Mouse (Mus musculus) layer of hippocampus, postnatal 25 days (tissue): ENCODE data around the gene Vwa7. TPM values are rescaled to one million over a fixed set of nuclear protein-coding genes. Genes with fewer than 3 reads are reported as not detected.
"Not testable (repeated sequence)": the region's sequence is repeated elsewhere in the genome, so short reads cannot be mapped to it uniquely, and the experiment has no call there.

Experiments
- DNase-seq, 2 experiments: peaks; one replicate each; pipeline ENCODE4 v3.0.0; 2022; ENCODE audit warnings: mixed read lengths in 2 of 2, low spot score in 1 of 2; ENCODE audit errors: extremely low spot score in 1 of 2
- total RNA-seq, 2 experiments: library from RNA; stranded (reverse); gene quantifications; 2 replicates each; pipeline ENCODE4 v1.2.3; 2021

Vwa7 gene
- total RNA-seq, 2 experiments from 2014 or later = 0.07 to 0.23 TPM

- no peak for DNase-seq
These were observed 4.2 kb downstream of the Vwa7 start for GRCm38 (mm10) chr17:35020551-35020950.

- peak; percentile 89 to 97 for DNase-seq
These were observed 4.9 kb downstream of the Vwa7 start for GRCm38 (mm10) chr17:35021163-35021808.

GRCm38 (mm10) chr17:35021842-35022477 lies 5.6 kb downstream of the Vwa7 start:
- DNase-seq = no peak

- DNase-seq = no peak
These were observed 6.2 kb downstream of the Vwa7 start for GRCm38 (mm10) chr17:35022541-35023060.

GRCm38 (mm10) chr17:35023221-35023620 lies 6.8 kb downstream of the Vwa7 start:
- no peak for DNase-seq

- no peak for DNase-seq
These were observed 7.4 kb downstream of the Vwa7 start for GRCm38 (mm10) chr17:35023756-35024155.

- DNase-seq = no peak
These were observed 7.9 kb downstream of the Vwa7 start for GRCm38 (mm10) chr17:35024261-35024660.

- no peak for DNase-seq
These were observed 8.5 kb downstream of the Vwa7 start for GRCm38 (mm10) chr17:35024691-35025488.

- no peak for DNase-seq
These were observed 9.8 kb downstream of the Vwa7 start for GRCm38 (mm10) chr17:35026206-35026605.

- peak; percentile 32 to 40 for DNase-seq
These were observed 11.1 kb downstream of the Vwa7 start, which contains the start of gene Sapcd1 for GRCm38 (mm10) chr17:35027277-35028068. Gene Sapcd1 (minus strand): TSS chr17:35028016.

GRCm38 (mm10) chr17:35028315-35028714 lies 11.9 kb downstream of the Vwa7 start:
- DNase-seq = no peak

GRCm38 (mm10) chr17:35029691-35030532 lies 13.5 kb downstream of the Vwa7 start:
- DNase-seq = peak in 1 of 2 experiments; percentile 19

GRCm38 (mm10) chr17:35031272-35031671 lies 14.9 kb downstream of the Vwa7 start:
- DNase-seq = no peak

GRCm38 (mm10) chr17:35031880-35032279 lies 15.5 kb downstream of the Vwa7 start:
- DNase-seq = no peak

GRCm38 (mm10) chr17:35032323-35032870 lies 16.0 kb downstream of the Vwa7 start:
- DNase-seq = no peak

GRCm38 (mm10) chr17:35033703-35034102 lies 17.3 kb downstream of the Vwa7 start:
- not testable (repeated sequence) for DNase-seq

- DNase-seq = no peak
These were observed 18.5 kb downstream of the Vwa7 start for GRCm38 (mm10) chr17:35034896-35035295.

GRCm38 (mm10) chr17:35039121-35039873 lies 22.9 kb downstream of the Vwa7 start:
- no peak for DNase-seq
